24 mouse cellular contexts compared by ENCODE assay signal in the genomic region with DNA sequence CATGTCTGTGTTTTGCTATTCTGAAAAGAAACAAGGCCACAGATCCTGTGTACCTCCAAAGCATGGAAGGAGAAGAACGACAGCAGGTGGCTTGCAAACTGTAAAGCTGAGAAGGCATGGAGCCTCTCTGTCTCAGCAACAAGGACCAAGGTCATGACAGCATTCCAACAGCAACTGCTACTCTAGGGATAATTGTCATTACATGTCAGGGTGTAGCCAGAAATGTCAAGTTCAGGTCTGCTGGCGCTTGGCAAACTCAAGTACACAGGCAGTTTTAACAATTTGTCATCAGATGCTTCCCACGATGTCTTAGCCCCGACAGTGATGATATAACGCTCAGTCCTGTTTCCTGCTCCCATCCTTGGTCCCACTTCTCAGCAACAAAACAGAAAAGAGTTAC.
"Had no signal": no experiment of that assay in that cellular context is flagged by ENCODE, and none has a peak within 500 bp of the region (broad histone marks: within the 10 kb centered on the region; RNA-seq: fewer than 3 reads in every experiment).

No protein-coding gene starts in this region.

- H3K4me3 ChIP-seq: heart, adult 2 months; heart, embryonic 13.5 days; heart, embryonic 15.5 days; hindbrain, embryonic 13.5 days; hindbrain, embryonic 15.5 days; intestine, embryonic 15.5 days; layer of hippocampus, adult 2 months; left cerebral cortex, adult 2 months; limb, embryonic 13.5 days; liver, embryonic 13.5 days; liver, embryonic 15.5 days had no signal

- H3K27me3 ChIP-seq: heart, embryonic 13.5 days; heart, embryonic 15.5 days; hindbrain, embryonic 13.5 days; hindbrain, embryonic 15.5 days; intestine, embryonic 15.5 days; limb, embryonic 13.5 days; liver, embryonic 13.5 days; liver, embryonic 15.5 days had no signal

- H3K4me2 ChIP-seq: heart, embryonic 11.5 days; heart, embryonic 13.5 days; heart, embryonic 15.5 days; hindbrain, embryonic 13.5 days; hindbrain, embryonic 15.5 days; intestine, embryonic 15.5 days; limb, embryonic 13.5 days; liver, embryonic 11.5 days; liver, embryonic 13.5 days; liver, embryonic 15.5 days had no signal

- H3K9ac ChIP-seq: heart, embryonic 13.5 days; heart, embryonic 15.5 days; hindbrain, embryonic 13.5 days; hindbrain, embryonic 15.5 days; intestine, embryonic 15.5 days; limb, embryonic 13.5 days; liver, embryonic 13.5 days; liver, embryonic 15.5 days had no signal

- H3K9me3 ChIP-seq: heart, embryonic 13.5 days; heart, embryonic 15.5 days; hindbrain, embryonic 13.5 days; hindbrain, embryonic 15.5 days; intestine, embryonic 15.5 days; limb, embryonic 13.5 days; liver, embryonic 13.5 days; liver, embryonic 15.5 days had no signal

- H3K36me3 ChIP-seq: heart, embryonic 13.5 days; heart, embryonic 15.5 days; hindbrain, embryonic 13.5 days; hindbrain, embryonic 15.5 days; intestine, embryonic 15.5 days; limb, embryonic 13.5 days; liver, embryonic 13.5 days; liver, embryonic 15.5 days had no signal

- DNase-seq: gastrocnemius, postnatal 14 days; gastrocnemius, postnatal 36 days; heart, adult 11 months; heart, adult 2 months; heart, postnatal 14 days; heart, postnatal 36 days; kidney, adult 18-20 months; kidney, postnatal 10 days; kidney, postnatal 4 days; liver; liver, embryonic 13.5 days had no signal

- H3K27ac ChIP-seq: heart, adult 2 months; heart, embryonic 13.5 days; heart, embryonic 15.5 days; hindbrain, embryonic 13.5 days; hindbrain, embryonic 15.5 days; intestine, embryonic 15.5 days; layer of hippocampus, adult 2 months; left cerebral cortex, adult 2 months; limb, embryonic 13.5 days; liver, embryonic 13.5 days; liver, embryonic 15.5 days had no signal

- ATAC-seq: inflammation-experienced regulatory T-cells, adult 6 months; intestine, embryonic 15.5 days; intestine, postnatal 0 days had no signal
